Mouse (Mus musculus) C2C12 (cell line): ENCODE measurements at regions not wholly inside any gene's neighbourhood (a gene's known extent, or its start where the extent isn't known, plus 50 kb on each side); places are given as distances from the start of the nearest gene placed in this dataset.

Experiments
- CEBPB ChIP-seq: IDR thresholded peaks from one replicate; pipeline ENCODE4 v1.6.1; 2011; ENCODE audit warnings: low read depth, mild to moderate bottlenecking, control low read depth, moderate library complexity
- CTCF ChIP-seq: IDR thresholded peaks from one replicate; pipeline ENCODE4 v1.5.1; 2011; ENCODE audit not compliant: control insufficient read depth, insufficient read depth, insufficient read length
- MAX ChIP-seq: IDR thresholded peaks from one replicate; pipeline ENCODE4 v1.6.1; 2011; ENCODE audit warnings: mild to moderate bottlenecking, control low read depth
- MYOD1 ChIP-seq: IDR thresholded peaks from one replicate; pipeline ENCODE4 v1.6.1; 2011; ENCODE audit warnings: low read depth; ENCODE audit not compliant: control insufficient read depth, insufficient read length
- USF1 ChIP-seq: IDR thresholded peaks from one replicate; pipeline ENCODE4 v1.6.1; 2011; ENCODE audit warnings: low read depth, mild to moderate bottlenecking, control low read depth, moderate library complexity

- no peak for TF ChIP-seq MYOD1
- TF ChIP-seq CTCF: no peak
- TF ChIP-seq USF1: no peak
- TF ChIP-seq MAX: no peak
- TF ChIP-seq CEBPB: no peak
These were observed 350.0 kb downstream of the Ccser2 start for GRCm38 (mm10) chr14:36618459-36619085.
